Mouse (Mus musculus) lung, postnatal 0 days (tissue): ENCODE results near the gene Serpinb1c.

ENCODE experiments used
- CTCF ChIP-seq: IDR thresholded peaks from 2 replicates; pipeline ENCODE4 v1.5.1; 2016; ENCODE audit warnings: antibody characterized with exemption, mild to moderate bottlenecking
- EP300 ChIP-seq: IDR thresholded peaks from 2 replicates; pipeline ENCODE4 v1.6.1; 2016; ENCODE audit warnings: antibody characterized with exemption, mild to moderate bottlenecking, control low read depth

DNA sequence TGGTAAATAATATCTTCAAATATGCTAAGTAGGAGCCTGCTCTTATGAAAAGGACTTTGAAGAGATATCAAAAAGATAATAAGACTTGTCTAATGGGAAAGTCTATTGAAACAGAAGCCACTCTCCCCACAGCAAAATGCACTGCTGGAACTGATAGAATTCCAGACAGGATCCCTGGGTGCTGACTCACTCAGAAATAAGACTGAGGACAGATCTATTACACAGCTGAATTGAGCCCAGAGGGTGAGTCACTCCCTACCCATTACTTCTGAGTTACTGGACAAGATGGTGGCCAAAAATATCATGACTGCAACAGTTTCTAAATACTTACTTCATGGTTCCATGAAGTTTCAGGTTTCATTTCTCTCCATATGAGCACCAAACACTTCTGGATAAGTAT lies 13.3 kb downstream of the Serpinb1c start:
- TF ChIP-seq CTCF (no peak), EP300 (no peak)
